Mouse (Mus musculus) embryonic fibroblast, embryonic 13.5 days (primary cell): ENCODE measurements around the gene Tmem132c.

Experiments used
- CTCF ChIP-seq: IDR thresholded peaks from 2 replicates; pipeline ENCODE4 v1.5.1; 2011; ENCODE audit warnings: mild to moderate bottlenecking, control low read depth, low read length, moderate library complexity, borderline replicate concordance; ENCODE audit not compliant: insufficient read depth
- POLR2A ChIP-seq: IDR thresholded peaks from 2 replicates; pipeline ENCODE4 v1.6.1; 2011; ENCODE audit warnings: low read depth, mild to moderate bottlenecking, control low read depth, low read length, moderate library complexity

DNA sequence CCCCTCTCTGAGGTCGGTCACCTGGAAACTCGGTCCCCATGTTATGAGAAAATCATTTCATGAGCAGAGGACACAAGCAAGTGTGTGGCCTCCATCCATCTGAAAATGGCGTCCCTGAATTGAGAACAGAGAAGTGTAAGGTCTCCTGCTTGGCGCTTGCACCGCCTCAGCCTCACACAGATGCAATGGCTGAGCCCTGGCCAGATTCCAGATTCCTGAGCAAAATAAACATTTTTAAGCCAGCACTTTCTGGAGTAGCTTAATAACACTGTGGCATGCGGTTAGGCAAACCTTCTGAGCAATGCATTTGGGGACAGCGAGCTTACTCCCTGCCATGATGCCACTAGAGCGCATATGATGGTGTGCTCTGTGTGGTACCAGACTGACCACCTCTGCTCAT lies 48.1 kb downstream of the Tmem132c start:
- TF ChIP-seq POLR2A (no peak), CTCF (no peak)
